Mouse (Mus musculus): ENCODE measurements around the gene Bhlhe23. TPM values are rescaled to one million over a fixed set of nuclear protein-coding genes. Genes with fewer than 3 reads are reported as not detected.

Gene Bhlhe23
- 8.5 and 10.6 TPM in 2 replicates for polyA plus RNA-seq (2012; rRNA removed)

- DNase-seq (ENCODE audit: low read depth) = no peak
- TF ChIP-seq CTCF (IDR thresholded peaks at IDR 0.05; ENCODE audit: borderline replicate concordance, extremely low read depth, insufficient read depth, insufficient read length) (no peak), POLR2A (IDR thresholded peaks at IDR 0.05; ENCODE audit: borderline replicate concordance, extremely low read depth, insufficient read depth, insufficient read length, poor library complexity, severe bottlenecking) (no peak)
Observed at GRCm38 (mm10) chr2:180776793-180777192, at the start of gene Bhlhe23. Gene Bhlhe23, minus strand, starts transcription at chr2:180776900.

DNA sequence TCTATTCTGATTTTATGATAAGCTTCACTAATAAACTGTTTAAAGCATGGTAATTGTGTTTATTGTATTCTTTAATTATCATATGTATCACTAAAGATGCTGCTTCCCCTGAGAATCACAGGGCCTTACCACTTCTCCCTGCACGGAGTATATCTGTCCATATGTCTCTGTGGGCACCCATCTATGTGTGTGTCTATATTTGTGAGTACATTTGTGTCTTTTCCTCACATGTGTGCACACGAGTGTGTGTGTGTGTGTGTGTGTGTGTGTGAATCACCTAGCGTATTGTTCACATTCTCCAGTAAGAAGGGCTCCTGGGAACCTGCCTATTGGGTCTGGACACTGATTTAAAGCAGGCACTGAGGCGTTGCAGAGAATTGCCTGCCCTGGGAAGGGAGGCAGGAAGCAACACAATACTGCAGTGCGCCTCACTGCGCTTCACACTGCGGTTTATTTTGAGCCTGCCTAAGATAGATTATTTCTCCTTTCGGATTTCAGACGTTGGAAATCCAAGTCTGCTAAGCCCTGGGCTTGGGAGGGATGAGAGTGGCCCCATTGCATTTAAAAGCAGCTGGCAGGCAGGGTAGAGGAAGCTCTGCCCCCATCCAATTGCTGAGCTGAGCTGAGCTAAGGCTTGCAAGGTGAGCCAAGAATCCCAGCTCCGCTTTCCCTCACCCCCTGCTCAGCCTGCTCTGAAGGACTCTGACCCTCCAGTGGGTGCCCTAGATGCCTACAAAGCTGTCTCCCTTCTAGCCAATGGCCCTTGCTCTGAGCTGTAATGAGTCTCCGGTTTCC lies 48.6 kb upstream of the Bhlhe23 start:
- TF ChIP-seq CTCF (IDR thresholded peaks at IDR 0.05; ENCODE audit: borderline replicate concordance, extremely low read depth, insufficient read depth, insufficient read length) (no peak), POLR2A (IDR thresholded peaks at IDR 0.05; ENCODE audit: borderline replicate concordance, extremely low read depth, insufficient read depth, insufficient read length, poor library complexity, severe bottlenecking) (no peak)
- peak; percentile 65 for DNase-seq (ENCODE audit: low read depth)

- TF ChIP-seq POLR2A (IDR thresholded peaks at IDR 0.05; ENCODE audit: borderline replicate concordance, extremely low read depth, insufficient read depth, insufficient read length, poor library complexity, severe bottlenecking) (no peak), CTCF (IDR thresholded peaks at IDR 0.05; ENCODE audit: borderline replicate concordance, extremely low read depth, insufficient read depth, insufficient read length) (no peak)
- no peak for DNase-seq (ENCODE audit: low read depth)
Observed at GRCm38 (mm10) chr2:180824724-180825123, 48.0 kb upstream of the Bhlhe23 start.

DNA sequence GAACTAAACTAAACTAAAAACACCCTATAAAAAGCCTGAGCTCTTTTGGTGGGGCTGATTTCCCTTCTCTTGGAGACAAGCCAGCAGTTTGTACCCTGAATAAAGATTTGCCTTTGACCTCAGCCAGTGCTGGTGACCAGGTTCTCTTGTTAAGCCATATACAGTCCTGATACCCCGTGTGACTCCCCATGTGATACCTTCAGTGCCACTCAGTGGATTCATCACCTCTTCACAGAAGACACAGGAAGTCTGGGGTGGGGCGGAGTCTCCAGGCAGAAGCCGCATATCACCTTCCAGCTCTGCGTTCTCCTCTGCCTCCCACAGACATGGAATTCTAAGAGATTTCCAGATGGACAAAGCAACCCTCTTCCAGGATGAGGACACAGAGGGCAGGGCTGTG lies 47.4 kb upstream of the Bhlhe23 start:
- no peak for DNase-seq (ENCODE audit: low read depth)
- no peak for TF ChIP-seq CTCF (IDR thresholded peaks at IDR 0.05; ENCODE audit: borderline replicate concordance, extremely low read depth, insufficient read depth, insufficient read length)

DNA sequence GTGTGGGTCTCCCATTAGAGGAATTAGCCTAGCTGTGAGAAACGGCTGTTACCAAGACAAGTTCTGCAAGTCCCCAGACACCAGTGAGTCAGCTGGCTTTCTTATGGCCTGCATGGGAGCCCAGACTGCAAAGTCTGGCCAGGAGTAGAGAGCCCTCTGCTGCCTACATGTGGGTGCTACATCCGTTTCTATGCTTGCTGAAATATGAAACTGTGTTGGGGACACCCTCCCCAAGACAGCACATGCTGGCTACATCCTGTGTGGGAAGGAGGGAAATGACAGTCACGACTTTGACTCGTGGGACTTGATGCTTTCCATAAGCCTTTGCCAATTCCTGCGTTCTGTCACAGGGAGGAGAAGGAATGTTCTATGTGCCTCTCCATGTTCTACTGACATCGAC lies 45.8 kb upstream of the Bhlhe23 start:
- DNase-seq (ENCODE audit: low read depth) = peak; percentile 78
- TF ChIP-seq CTCF (IDR thresholded peaks at IDR 0.05; ENCODE audit: borderline replicate concordance, extremely low read depth, insufficient read depth, insufficient read length) (peak; percentile 70), POLR2A (IDR thresholded peaks at IDR 0.05; ENCODE audit: borderline replicate concordance, extremely low read depth, insufficient read depth, insufficient read length, poor library complexity, severe bottlenecking) (no peak)

DNA sequence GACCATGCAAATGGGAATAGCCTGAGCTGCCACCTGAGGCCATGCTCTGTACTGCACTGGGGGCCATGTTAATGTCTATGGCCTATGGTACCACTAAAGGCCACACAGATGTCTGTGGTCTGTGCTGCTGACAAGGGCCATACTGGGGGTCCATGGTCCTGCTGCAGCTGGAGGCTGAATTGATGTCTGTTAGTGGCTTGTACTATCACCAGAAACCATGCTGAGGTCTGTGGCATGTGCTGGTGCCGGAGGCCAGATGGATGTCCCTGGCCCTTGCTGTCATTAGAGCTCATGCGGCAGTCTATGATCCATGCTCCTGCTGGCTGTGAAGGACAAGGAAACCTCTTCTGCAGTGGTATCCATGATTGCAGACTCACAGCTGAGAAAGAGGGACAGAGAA lies 42.8 kb upstream of the Bhlhe23 start:
- TF ChIP-seq CTCF (IDR thresholded peaks at IDR 0.05; ENCODE audit: borderline replicate concordance, extremely low read depth, insufficient read depth, insufficient read length) (no peak), POLR2A (IDR thresholded peaks at IDR 0.05; ENCODE audit: borderline replicate concordance, extremely low read depth, insufficient read depth, insufficient read length, poor library complexity, severe bottlenecking) (no peak)
- DNase-seq (ENCODE audit: low read depth) = no peak

DNA sequence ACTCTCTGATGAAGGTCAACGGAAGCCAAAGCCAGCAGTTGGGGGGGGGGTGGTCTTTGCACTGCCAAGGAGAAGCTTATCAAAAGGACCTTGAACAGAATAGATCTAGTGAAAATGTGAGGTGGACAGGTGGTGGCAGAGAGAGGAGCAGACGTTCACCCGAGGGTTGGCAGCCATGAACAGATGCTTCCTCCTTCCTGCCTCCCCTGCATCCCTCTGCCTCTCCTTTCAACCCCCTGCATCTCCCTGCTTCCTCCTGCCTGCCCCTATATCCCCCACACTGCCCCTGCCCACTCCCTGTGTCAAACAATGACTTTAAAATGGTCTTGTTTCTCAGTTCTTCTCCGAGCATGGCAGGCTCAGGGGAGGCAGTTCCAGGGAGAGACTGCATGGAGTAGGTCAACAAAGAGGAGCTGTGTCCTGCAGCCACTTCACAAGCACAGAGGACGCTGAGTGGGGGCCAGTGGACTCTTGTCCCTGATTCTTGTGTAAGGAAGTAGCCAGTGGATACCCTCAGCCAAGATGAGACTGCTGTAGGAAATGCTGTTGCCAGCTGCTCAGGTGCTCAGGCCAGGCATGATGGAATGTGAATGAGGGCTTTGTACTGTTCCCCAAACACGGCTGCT lies 39.9 kb upstream of the Bhlhe23 start:
- no peak for DNase-seq (ENCODE audit: low read depth)
- TF ChIP-seq CTCF (IDR thresholded peaks at IDR 0.05; ENCODE audit: borderline replicate concordance, extremely low read depth, insufficient read depth, insufficient read length) (no peak), POLR2A (IDR thresholded peaks at IDR 0.05; ENCODE audit: borderline replicate concordance, extremely low read depth, insufficient read depth, insufficient read length, poor library complexity, severe bottlenecking) (no peak)

DNA sequence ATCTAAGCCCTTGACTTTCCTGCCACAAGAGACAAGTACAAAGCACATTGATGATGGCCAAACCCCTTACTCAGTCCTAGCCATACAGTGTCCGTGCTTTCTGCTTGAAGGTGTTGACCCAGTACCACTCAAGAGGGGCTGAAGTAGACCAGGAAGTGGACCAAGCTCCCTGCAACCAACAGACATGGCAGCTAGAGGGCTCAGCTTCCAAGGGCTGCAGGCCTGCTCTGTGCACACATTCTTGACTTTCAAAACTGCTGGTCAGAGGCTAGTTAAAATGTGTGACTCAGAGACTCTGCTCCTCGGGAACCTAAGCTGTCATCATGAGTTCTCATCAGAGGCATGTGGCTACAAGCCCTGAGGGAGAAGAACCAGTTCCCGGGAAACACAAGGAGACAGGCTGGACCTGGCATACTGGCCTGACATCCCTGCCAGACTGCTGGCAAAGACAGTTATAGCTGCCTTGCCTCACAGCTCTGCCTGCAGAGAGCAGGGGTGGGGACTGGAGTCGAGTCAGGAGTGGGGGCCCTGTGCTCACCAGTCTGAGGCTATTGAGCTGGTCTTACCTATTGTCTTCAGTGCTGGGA lies 37.4 kb upstream of the Bhlhe23 start:
- TF ChIP-seq CTCF (IDR thresholded peaks at IDR 0.05; ENCODE audit: borderline replicate concordance, extremely low read depth, insufficient read depth, insufficient read length) (no peak), POLR2A (IDR thresholded peaks at IDR 0.05; ENCODE audit: borderline replicate concordance, extremely low read depth, insufficient read depth, insufficient read length, poor library complexity, severe bottlenecking) (no peak)
- DNase-seq (ENCODE audit: low read depth) = no peak

DNA sequence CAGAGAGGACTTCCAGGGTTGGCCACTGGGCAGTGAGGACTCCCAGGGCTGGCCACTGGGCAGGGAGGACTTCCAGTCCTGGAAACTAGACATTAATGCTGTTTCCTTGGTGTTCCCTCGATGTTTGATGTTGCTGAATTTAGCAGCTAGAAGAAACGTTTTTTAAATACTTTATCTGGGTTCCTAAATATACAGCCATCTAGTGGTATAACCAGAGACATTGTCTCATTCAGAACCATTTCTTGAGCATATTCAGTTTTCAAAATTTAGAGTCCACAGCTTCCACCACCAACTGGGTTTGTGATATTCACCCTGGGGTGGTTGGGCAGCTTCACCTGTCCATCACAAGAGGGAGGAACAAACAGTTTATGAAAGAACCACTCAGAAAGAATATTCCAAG lies 34.3 kb upstream of the Bhlhe23 start:
- TF ChIP-seq CTCF (IDR thresholded peaks at IDR 0.05; ENCODE audit: borderline replicate concordance, extremely low read depth, insufficient read depth, insufficient read length) = no peak
- no peak for TF ChIP-seq POLR2A (IDR thresholded peaks at IDR 0.05; ENCODE audit: borderline replicate concordance, extremely low read depth, insufficient read depth, insufficient read length, poor library complexity, severe bottlenecking)

DNA sequence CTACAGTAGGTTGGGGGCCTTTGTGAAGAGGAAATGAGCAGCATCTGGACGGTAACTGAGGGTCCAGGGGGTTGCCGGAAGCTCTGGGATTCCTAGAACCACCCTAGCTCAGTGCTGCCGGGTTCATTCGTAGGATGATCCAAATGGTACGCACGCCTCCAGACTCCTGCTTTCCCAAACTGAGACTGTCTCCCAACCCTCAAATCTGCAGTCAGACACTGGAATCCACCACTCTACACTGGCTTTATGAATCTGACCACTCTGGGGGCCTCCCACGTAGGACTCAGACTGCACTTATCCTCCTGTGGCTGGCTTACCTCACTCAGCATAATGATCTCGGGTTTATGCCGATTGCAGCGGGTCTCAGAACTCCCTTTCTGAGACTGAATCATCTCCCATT lies 32.8 kb upstream of the Bhlhe23 start:
- DNase-seq (ENCODE audit: low read depth) = no peak
- TF ChIP-seq CTCF (IDR thresholded peaks at IDR 0.05; ENCODE audit: borderline replicate concordance, extremely low read depth, insufficient read depth, insufficient read length) (no peak), POLR2A (IDR thresholded peaks at IDR 0.05; ENCODE audit: borderline replicate concordance, extremely low read depth, insufficient read depth, insufficient read length, poor library complexity, severe bottlenecking) (no peak)

More for the DNA sequence above, 34.3 kb upstream of the Bhlhe23 start:
- no peak for DNase-seq (ENCODE audit: low read depth)

DNA sequence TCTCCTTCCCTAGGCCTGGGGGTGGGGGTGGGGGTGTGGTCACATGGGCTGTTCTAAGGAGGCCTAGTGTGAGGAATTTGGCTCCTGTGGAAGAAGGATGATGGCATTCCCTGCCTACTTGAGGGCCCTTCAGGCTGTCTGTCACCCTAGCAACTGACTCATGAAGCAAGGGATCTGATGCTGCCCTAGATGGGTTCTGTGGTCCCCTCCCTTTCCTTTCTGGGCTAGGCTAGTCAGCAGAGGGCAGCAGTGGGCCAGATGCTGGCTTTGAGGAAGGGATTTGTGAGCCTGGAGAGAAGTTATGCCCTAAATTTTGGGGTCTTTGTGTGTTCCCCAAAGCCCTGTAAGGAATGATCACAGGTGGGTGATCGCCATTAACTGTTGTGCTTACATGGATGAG lies 29.3 kb upstream of the Bhlhe23 start:
- no peak for TF ChIP-seq POLR2A (IDR thresholded peaks at IDR 0.05; ENCODE audit: borderline replicate concordance, extremely low read depth, insufficient read depth, insufficient read length, poor library complexity, severe bottlenecking)
- TF ChIP-seq CTCF (IDR thresholded peaks at IDR 0.05; ENCODE audit: borderline replicate concordance, extremely low read depth, insufficient read depth, insufficient read length) = peak; percentile 79
- peak; percentile 82 for DNase-seq (ENCODE audit: low read depth)

All from brain, embryonic 14.5 days (tissue).